Mouse (Mus musculus): ENCODE results near the gene Mcrip1. TPM values are rescaled to one million over a fixed set of nuclear protein-coding genes. Genes with fewer than 3 reads are reported as not detected.
A peak's percentile ranks its signal among the peaks of the same experiment; 100 is the strongest.
"Not testable (repeated sequence)": the region's sequence is repeated elsewhere in the genome, so short reads cannot be mapped to it uniquely, and the experiment has no call there.

Gene Mcrip1
- polyA plus RNA-seq, 1 experiment from 2014 or later: 267 TPM

DNA sequence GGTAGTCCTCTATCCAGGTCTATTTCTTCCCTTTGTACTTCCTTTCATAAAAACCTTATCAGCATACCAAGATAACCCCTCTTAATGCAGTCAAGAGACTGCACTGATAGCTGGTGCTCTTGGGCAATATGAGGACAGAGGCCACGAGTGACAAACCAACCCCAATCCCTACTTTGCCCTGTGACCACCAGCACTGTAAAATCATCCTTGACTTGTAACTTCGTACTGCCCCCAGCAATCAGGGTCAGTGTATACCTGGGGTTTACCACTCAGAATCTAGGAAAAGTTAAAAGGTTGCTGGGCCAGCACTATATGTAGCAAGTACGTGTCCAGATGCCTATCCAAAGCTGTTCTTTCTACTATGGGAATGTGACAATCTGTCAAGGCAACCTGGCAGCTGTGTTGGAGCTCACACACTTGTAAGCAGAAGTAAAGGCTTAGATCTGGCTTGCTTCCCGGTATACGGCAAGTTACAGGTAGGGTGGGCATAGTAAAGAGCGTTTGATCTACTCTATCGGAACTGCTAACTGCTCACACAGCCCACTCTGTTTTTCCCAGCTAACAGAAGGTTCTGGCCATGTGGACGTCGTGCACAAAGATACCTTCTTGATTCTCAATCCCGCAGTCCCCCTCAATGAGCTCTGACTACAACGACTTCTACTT lies 22.4 kb upstream of the Mcrip1 start:
- Histone ChIP-seq H3K4me2 (ENCODE audit: low read depth, low read length) (peak overlapping the region; percentile 95), H3K4me3 (ENCODE audit: low read depth, low read length) (peak overlapping the region; percentile 68), H3K9ac (replicated peaks; ENCODE audit: low read depth, low read length) (peak overlapping the region; percentile 72), H3K36me3 (ENCODE audit: control insufficient read depth, insufficient read depth, low read length) (peaks cover 30% of the 10 kb centered on the region), H3K9me3 (ENCODE audit: control insufficient read depth, low read length) (no peaks in the 10 kb centered on the region), H3K27ac (ENCODE audit: low read depth, low read length) (peak overlapping the region; percentile 56), H3K4me1 (ENCODE audit: control insufficient read depth, insufficient read depth, low read length) (peaks cover 16% of the 10 kb centered on the region), H3K27me3 (ENCODE audit: control insufficient read depth, insufficient read depth, low read length) (no peaks in the 10 kb centered on the region)
- 15% methylated on average over 11 of the region's 11 CpGs for WGBS
- no peak for ATAC-seq (ENCODE audit: low read depth)

DNA sequence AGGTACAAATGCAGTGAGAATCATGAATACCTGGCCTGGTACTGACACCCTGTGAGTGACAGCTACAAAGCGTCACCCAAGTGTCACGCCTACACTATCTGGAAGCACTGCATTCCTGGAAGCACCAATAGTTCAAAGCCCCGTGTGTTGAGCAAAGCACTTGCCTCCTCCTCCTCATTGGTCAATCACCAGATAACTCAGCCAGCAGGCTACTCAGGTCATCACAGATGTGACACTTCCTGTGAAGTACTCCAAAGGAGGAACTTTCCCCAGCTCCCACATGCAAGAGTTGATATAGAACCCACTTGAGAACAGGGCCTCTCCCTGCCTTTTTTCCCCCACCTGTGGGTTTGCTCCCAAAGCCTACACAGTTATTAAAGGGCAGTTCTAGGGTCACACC lies 21.6 kb upstream of the Mcrip1 start:
- peak overlapping the region; percentile 95; the same call in 1 of the 2 replicates for H3K4me2 ChIP-seq (ENCODE audit: low read depth, low read length)
- ATAC-seq (ENCODE audit: low read depth): no peak

DNA sequence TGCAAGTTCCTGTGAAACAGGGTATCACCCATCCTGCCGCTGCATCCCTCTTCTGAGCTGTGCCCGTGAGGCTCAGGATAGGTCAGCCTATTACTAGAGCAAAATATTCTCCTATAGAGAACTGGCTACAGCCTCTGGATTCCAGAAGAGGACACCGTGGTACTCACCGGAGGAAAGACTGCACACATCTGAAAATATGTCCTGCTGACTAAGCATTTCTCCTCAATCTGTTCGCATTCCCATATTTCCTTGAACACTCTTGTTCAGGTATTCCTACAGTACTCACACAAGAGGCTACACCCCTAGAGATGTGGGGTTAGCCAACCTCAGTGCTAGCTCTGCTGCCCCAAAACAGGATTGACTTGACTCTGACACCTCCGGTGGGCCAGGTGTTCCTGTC lies 18.8 kb upstream of the Mcrip1 start:
- Histone ChIP-seq H3K9me3 (ENCODE audit: control insufficient read depth, low read length) (no peaks in the 10 kb centered on the region), H3K36me3 (ENCODE audit: control insufficient read depth, insufficient read depth, low read length) (peaks cover 64% of the 10 kb centered on the region), H3K27me3 (ENCODE audit: control insufficient read depth, insufficient read depth, low read length) (no peaks in the 10 kb centered on the region), H3K4me1 (ENCODE audit: control insufficient read depth, insufficient read depth, low read length) (peaks cover 8% of the 10 kb centered on the region), H3K4me2 (ENCODE audit: low read depth, low read length) (no peak overlapping the region), H3K9ac (replicated peaks; ENCODE audit: low read depth, low read length) (no peak overlapping the region), H3K27ac (ENCODE audit: low read depth, low read length) (no peak overlapping the region), H3K4me3 (ENCODE audit: low read depth, low read length) (no peak overlapping the region)
- WGBS: 92% methylated on average over 6 of the region's 6 CpGs
- no peak for ATAC-seq (ENCODE audit: low read depth)

More for the DNA sequence above, 21.6 kb upstream of the Mcrip1 start:
- no peaks in the 10 kb centered on the region for H3K27me3 ChIP-seq (ENCODE audit: control insufficient read depth, insufficient read depth, low read length)
- no peaks in the 10 kb centered on the region for H3K9me3 ChIP-seq (ENCODE audit: control insufficient read depth, low read length)
- H3K27ac ChIP-seq (ENCODE audit: low read depth, low read length): no peak overlapping the region
- no peak overlapping the region; the same call in 1 of the 2 replicates for H3K9ac ChIP-seq (replicated peaks; ENCODE audit: low read depth, low read length)
- H3K4me1 ChIP-seq (ENCODE audit: control insufficient read depth, insufficient read depth, low read length): peaks cover 16% of the 10 kb centered on the region
- WGBS: 89% methylated on average over 3 of the region's 3 CpGs
- H3K36me3 ChIP-seq (ENCODE audit: control insufficient read depth, insufficient read depth, low read length): peaks cover 37% of the 10 kb centered on the region
- H3K4me3 ChIP-seq (ENCODE audit: low read depth, low read length): no peak overlapping the region; the same call in 1 of the 2 replicates

DNA sequence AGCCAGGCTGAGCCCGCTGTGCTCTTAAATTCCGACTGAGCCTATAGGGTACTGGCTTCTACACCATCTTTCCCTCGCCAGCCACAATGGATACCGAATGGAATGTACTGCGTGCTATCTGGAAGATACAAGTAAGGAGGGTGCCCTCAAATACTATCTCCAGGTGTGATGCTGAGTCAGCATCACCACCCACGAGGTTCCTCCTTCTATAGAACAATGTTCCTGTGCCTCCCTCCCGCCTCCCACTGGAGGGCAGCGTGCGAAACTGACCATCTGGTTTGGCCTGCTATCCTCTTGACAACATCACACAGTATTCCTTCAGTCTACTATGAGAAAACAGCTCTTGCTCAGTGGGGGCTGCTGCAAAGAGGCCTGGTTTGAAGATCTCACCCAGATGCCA lies 15.6 kb upstream of the Mcrip1 start:
- no peak for ATAC-seq (ENCODE audit: low read depth)
- Histone ChIP-seq H3K27me3 (ENCODE audit: control insufficient read depth, insufficient read depth, low read length) (no peaks in the 10 kb centered on the region), H3K4me1 (ENCODE audit: control insufficient read depth, insufficient read depth, low read length) (no peaks in the 10 kb centered on the region), H3K9me3 (ENCODE audit: control insufficient read depth, low read length) (no peaks in the 10 kb centered on the region), H3K36me3 (ENCODE audit: control insufficient read depth, insufficient read depth, low read length) (peaks cover 88% of the 10 kb centered on the region), H3K4me3 (ENCODE audit: low read depth, low read length) (no peak overlapping the region), H3K9ac (replicated peaks; ENCODE audit: low read depth, low read length) (no peak overlapping the region), H3K27ac (ENCODE audit: low read depth, low read length) (no peak overlapping the region), H3K4me2 (ENCODE audit: low read depth, low read length) (no peak overlapping the region)
- 91% methylated on average over 9 of the region's 9 CpGs for WGBS

DNA sequence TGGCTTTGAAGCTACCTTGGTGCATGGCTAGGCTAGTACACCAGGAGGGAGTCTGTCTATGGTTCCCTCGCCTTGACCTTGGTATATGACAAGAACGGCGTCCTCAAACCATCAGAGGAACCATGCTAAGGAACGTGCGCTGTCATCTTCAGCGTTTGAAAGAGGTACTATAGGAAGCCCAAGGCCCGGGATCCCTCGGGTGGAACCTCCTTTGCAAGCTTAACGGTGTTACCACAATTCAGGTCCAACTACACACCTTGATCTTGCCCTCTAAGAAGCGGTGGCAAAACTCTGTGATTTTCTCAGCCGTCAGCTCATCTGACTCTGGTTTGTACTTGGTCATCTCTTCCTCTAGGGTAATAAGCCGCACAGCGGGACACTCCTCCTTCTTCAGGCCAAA lies 13.4 kb upstream of the Mcrip1 start:
- H3K4me3 ChIP-seq (ENCODE audit: low read depth, low read length): no peak overlapping the region
- H3K4me2 ChIP-seq (ENCODE audit: low read depth, low read length): no peak overlapping the region
- no peak overlapping the region for H3K27ac ChIP-seq (ENCODE audit: low read depth, low read length)
- 96% methylated on average over 13 of the region's 13 CpGs for WGBS
- H3K4me1 ChIP-seq (ENCODE audit: control insufficient read depth, insufficient read depth, low read length): no peaks in the 10 kb centered on the region
- H3K27me3 ChIP-seq (ENCODE audit: control insufficient read depth, insufficient read depth, low read length): no peaks in the 10 kb centered on the region
- H3K9ac ChIP-seq (replicated peaks; ENCODE audit: low read depth, low read length): no peak overlapping the region
- no peaks in the 10 kb centered on the region for H3K9me3 ChIP-seq (ENCODE audit: control insufficient read depth, low read length)
- no peak for ATAC-seq (ENCODE audit: low read depth)
- peaks cover 78% of the 10 kb centered on the region for H3K36me3 ChIP-seq (ENCODE audit: control insufficient read depth, insufficient read depth, low read length)

DNA sequence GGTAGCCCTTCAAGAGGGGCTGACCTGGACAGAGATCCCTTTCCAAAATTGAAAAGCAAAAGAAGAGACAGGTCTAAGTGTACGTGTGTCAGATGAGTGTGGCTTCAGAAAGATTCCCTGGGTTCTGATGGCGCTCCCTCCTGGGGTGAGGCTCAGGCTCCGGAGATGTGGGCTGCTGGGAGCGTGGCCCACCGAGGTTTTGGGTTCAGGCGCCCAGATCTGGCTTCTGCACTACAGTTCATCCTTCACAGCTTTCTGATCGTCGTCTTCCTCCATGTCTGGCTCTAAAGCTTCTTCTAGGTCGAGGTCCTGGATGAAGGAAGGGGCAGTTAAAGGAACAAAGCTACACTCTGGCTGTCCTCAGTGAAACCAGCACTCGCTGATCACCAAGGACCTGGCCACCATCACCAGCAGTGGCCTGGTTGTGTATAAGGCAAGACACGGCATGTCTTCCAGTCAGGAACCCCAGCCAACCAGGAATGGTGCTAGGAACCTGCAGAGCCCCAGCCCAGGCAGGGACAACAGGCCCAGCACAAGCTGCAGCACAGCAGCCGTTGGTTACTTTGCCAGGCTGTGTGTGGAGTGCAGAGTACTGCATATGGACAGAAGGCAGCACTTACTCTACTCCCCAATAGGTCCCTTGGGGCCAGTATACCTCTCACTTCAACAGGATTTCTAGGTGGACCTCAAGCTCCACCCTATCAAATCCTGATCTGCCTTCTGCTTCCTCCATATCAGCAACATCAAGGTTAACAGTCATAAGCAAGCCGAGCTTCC lies 11.6 kb upstream of the Mcrip1 start:
- Histone ChIP-seq H3K9ac (replicated peaks; ENCODE audit: low read depth, low read length) (no peak overlapping the region), H3K4me3 (ENCODE audit: low read depth, low read length) (no peak overlapping the region), H3K9me3 (ENCODE audit: control insufficient read depth, low read length) (no peaks in the 10 kb centered on the region), H3K4me1 (ENCODE audit: control insufficient read depth, insufficient read depth, low read length) (no peaks in the 10 kb centered on the region), H3K27me3 (ENCODE audit: control insufficient read depth, insufficient read depth, low read length) (no peaks in the 10 kb centered on the region), H3K36me3 (ENCODE audit: control insufficient read depth, insufficient read depth, low read length) (peaks cover 60% of the 10 kb centered on the region), H3K27ac (ENCODE audit: low read depth, low read length) (no peak overlapping the region), H3K4me2 (ENCODE audit: low read depth, low read length) (no peak overlapping the region)
- 95% methylated on average over 13 of the region's 13 CpGs for WGBS
- no peak for ATAC-seq (ENCODE audit: low read depth)

DNA sequence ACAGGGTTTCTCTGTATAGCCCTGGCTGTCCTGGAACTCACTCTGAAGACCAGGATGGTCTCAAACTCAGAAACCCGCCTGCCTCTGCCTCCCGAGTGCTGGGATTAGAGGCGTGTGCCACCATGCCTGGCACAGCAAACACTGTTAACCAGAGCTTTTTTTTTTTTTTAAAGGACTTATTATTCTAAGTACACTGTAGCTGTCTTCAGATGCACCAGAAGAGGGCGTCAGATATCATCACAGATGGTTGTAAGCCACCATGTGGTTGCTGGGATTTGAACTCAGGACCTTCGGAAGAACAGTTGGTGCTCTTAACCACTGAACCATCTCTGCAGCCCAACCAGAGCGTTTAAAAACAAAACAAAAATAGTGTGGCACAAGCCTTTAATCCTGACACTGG lies 9.3 kb upstream of the Mcrip1 start:
- H3K36me3 ChIP-seq (ENCODE audit: control insufficient read depth, insufficient read depth, low read length): peaks cover 39% of the 10 kb centered on the region
- H3K9me3 ChIP-seq (ENCODE audit: control insufficient read depth, low read length); H3K27me3 ChIP-seq (ENCODE audit: control insufficient read depth, insufficient read depth, low read length): not testable (repeated sequence)

DNA sequence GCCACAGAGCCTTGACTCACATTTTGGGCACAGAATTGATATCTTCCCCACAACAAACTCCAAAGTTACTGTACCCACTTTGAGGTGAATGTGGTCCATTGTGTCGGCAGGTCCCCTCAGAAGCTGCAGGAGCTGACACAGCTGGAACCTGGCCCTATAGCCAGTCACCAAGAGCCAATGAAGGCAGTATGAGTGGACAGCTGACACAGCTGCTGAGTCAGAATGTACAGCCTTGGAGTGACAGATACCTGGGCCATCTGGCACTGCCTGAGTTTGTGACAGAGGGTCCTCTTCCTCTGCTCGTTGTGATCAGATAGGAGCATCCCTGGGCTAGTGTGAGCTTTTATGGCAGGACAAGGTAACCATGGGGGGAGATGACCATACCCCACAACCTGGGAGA lies 5.7 kb upstream of the Mcrip1 start:
- Histone ChIP-seq H3K27me3 (ENCODE audit: control insufficient read depth, insufficient read depth, low read length) (no peaks in the 10 kb centered on the region), H3K9ac (replicated peaks; ENCODE audit: low read depth, low read length) (no peak overlapping the region), H3K4me3 (ENCODE audit: low read depth, low read length) (no peak overlapping the region), H3K9me3 (ENCODE audit: control insufficient read depth, low read length) (no peaks in the 10 kb centered on the region), H3K36me3 (ENCODE audit: control insufficient read depth, insufficient read depth, low read length) (peaks cover 5% of the 10 kb centered on the region), H3K4me1 (ENCODE audit: control insufficient read depth, insufficient read depth, low read length) (peaks cover 2% of the 10 kb centered on the region; the same call in 1 of the 2 replicates), H3K27ac (ENCODE audit: low read depth, low read length) (no peak overlapping the region), H3K4me2 (ENCODE audit: low read depth, low read length) (no peak overlapping the region)
- no peak for ATAC-seq (ENCODE audit: low read depth)
- WGBS: 93% methylated on average over 2 of the region's 2 CpGs

More for the DNA sequence above, 9.3 kb upstream of the Mcrip1 start:
- not testable (repeated sequence) for H3K4me1 ChIP-seq (ENCODE audit: control insufficient read depth, insufficient read depth, low read length); H3K27ac ChIP-seq (ENCODE audit: low read depth, low read length); ATAC-seq (ENCODE audit: low read depth); H3K9ac ChIP-seq (replicated peaks; ENCODE audit: low read depth, low read length); H3K4me3 ChIP-seq (ENCODE audit: low read depth, low read length); H3K4me2 ChIP-seq (ENCODE audit: low read depth, low read length)
- 85% methylated on average over 6 of the region's 6 CpGs for WGBS

DNA sequence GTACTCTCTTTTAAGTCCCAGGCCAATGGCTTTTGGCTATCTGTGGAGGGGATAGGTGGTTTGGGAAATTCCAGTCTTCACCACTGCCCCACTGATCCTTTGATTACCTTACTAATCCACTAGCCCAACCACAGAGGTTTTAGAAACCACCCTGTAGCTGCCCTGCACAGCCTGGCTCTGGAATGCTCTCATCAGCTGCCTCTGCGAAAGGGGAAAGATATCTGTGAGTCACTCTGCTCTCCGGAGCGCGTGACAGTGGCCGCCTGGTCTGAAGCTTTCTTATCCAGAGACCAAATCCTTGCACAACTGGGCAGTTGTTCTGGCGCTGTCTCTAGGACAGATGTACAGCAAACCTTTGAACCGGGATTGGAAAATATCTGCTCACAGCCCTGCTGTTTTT lies 5.3 kb upstream of the Mcrip1 start:
- peaks cover under 1% of the 10 kb centered on the region; the same call in 1 of the 2 replicates for H3K36me3 ChIP-seq (ENCODE audit: control insufficient read depth, insufficient read depth, low read length)
- peaks cover 5% of the 10 kb centered on the region; the same call in 1 of the 2 replicates for H3K4me1 ChIP-seq (ENCODE audit: control insufficient read depth, insufficient read depth, low read length)
- no peaks in the 10 kb centered on the region for H3K9me3 ChIP-seq (ENCODE audit: control insufficient read depth, low read length)
- H3K4me2 ChIP-seq (ENCODE audit: low read depth, low read length): no peak overlapping the region
- H3K9ac ChIP-seq (replicated peaks; ENCODE audit: low read depth, low read length): no peak overlapping the region
- ATAC-seq (ENCODE audit: low read depth): no peak
- no peak overlapping the region for H3K4me3 ChIP-seq (ENCODE audit: low read depth, low read length)
- WGBS: 88% methylated on average over 7 of the region's 7 CpGs
- no peak overlapping the region for H3K27ac ChIP-seq (ENCODE audit: low read depth, low read length)
- no peaks in the 10 kb centered on the region for H3K27me3 ChIP-seq (ENCODE audit: control insufficient read depth, insufficient read depth, low read length)

Measured in neural tube, embryonic 14.5 days (tissue).